Mouse (Mus musculus) small intestine, adult 2 months (tissue): ENCODE measurements around the gene Tmem236.

ENCODE experiments used
- CTCF ChIP-seq: fragments of 200-500 bp; IDR thresholded peaks from 2 replicates; pipeline ENCODE4 v1.5.1; 2012; ENCODE audit warnings: low read depth, mild to moderate bottlenecking, control low read depth, inconsistent platforms, low read length, moderate library complexity, mixed read lengths; ENCODE audit not compliant: insufficient replicate concordance, insufficient read length; ENCODE audit errors: extremely low read depth
- POLR2A ChIP-seq: fragments of 200-500 bp; IDR thresholded peaks from 2 replicates; pipeline ENCODE4 v1.6.1; 2012; ENCODE audit warnings: low read depth, mild to moderate bottlenecking, control low read depth, inconsistent platforms, low read length, moderate library complexity

DNA sequence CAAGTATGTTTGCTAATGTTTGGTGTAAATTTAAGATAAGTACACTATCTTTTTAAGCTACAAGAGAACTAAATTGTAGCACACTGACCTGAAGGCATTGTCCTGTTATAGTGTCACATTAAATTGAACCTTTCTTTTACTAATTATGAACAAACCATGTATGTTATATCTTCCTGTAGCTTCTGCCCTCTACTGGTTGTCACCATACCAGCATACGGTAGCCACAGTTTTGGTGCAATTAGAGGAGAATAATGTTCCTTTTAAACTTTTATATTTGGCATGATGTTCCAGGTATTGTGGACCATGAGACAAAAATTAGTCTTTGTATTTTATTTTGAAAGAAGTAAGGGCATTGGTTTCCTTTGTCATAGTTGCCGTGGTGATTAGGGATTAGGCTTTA is 27.4 kb upstream of the Tmem236 start:
- no peak for TF ChIP-seq CTCF
- no peak for TF ChIP-seq POLR2A
